Mouse (Mus musculus) c-Kit-positive CD71-positive TER-119-positive erythroid progenitor cells, embryonic 14.5 days (primary cell): ENCODE measurements at regions not wholly inside any gene's neighbourhood (a gene's known extent, or its start where the extent isn't known, plus 50 kb on each side); places are given as distances from the start of the nearest gene placed in this dataset.
"Not testable (repeated sequence)": the region's sequence is repeated elsewhere in the genome, so short reads cannot be mapped to it uniquely, and the experiment has no call there.

ENCODE experiments used
- DNase-seq: peaks from one replicate; pipeline ENCODE4 v3.0.0-alpha.2; 2013; ENCODE audit warnings: low spot score

DNA sequence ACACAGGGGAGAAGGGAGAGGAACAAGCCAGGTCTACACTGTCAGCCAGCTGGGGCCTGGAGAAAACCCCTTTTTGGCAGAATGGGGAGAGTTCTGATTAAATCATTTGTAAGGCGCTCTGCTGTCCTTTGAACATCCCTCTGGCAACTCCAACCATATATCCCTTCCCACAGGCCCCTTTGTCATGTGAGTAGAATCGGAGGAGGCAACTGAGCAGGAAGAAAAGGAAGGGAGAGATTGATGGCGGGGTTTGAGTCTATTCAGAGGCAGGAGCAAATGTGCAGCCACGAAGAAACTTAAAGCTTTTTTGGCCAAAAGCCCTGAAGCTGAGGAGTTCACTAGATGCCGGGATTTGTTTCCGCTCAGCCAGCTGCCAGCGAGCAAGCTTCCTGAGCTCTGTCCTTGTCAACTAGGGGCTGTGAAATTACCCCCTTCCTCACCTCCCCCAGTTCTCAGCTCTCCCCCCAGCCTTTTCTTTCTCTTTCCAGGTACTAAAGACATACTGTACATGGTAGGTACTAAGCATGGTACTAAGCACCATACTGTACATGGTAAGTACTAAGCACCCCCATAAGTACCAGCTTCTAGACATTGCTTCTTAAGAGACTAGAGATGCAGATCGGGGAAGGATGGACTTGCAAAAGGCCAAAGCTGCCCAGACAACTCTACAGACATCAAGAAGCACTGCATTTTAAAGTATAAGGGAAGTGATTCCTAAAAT is 100.6 kb upstream of the Fam78b start:
- DNase-seq = no peak

DNA sequence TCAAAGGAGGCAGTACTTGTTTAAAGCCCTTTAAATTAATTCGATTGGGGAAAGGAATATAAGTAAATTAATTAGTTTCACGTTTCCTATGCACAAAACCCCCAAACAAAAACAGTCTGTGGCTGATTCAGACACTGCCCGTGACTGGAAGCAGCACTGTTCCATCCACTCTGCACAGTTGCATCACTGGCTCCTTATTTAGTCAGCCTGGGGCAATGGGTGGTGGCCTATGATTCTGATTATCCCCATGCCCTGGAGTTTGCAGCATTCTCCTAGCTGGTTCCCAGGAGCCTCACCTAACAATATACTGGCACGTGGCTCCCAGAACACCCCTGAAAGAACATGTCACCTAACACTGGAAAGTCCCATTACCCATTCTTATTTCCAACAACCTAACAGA is 99.6 kb upstream of the Fam78b start:
- no peak for DNase-seq

DNA sequence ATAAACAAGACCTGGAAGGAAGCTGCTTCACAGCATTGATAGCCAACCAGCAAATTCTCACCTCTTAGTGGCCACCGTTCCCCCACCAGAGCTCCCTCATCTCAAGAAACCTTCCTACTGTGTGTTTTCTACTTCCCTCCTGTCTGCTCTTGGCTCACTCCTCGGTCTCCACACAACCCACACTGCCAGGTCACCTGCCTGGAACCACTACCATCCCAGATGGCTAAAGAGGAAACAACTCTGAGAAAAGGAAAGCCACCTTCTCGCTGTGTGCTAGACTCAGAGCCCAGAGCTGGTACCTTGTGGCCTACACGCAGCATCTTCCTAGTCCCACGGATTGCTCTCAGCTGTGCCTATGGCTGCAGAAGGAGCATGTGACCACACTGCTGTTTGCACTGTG is 97.8 kb upstream of the Fam78b start:
- no peak for DNase-seq

DNA sequence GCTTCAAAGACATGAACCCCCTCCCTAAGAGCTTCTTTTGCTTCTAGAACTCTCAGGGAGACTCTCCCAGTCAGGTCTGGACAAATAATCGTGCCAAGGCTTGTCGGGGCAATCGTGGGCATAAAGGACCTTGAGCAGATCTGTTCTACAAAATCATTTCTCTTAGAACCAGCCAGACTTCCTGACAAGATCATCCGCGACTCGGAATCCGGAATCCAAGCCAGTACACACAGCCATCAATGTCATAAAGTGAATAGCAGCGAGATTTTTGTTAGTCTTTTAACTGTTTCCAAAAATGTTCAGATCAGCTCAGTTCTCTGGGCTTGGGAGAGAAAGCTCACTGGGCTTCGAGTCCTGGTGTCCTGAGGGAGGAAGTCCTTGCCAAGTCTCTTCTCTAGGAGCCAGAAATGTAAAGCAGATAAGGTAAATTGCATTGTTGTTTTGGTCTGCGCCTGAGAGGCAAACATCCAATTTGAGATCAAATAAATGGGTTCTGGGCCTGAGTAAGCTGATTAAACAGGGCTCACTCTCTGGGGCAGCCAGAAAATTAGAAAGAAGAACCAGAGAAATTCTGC is 92.9 kb upstream of the Fam78b start:
- no peak for DNase-seq

DNA sequence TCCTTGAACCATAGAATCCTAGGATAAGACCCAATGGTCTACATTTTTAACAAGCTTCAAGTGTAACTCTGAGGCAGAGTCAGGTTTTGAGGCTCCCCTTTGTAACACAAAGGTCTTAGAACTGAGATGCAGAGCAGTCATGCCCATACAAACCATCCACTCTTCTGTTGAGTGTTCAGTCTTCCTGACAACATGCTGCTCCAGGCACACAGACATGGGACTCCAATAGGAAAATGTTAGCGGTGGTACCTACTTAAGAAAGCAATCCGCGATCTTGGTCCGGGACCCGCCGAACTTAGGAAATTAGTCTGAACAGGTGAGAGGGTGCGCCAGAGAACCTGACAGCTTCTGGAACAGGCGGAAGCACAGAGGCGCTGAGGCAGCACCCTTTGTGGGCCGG is 89.0 kb upstream of the Fam78b start:
- not testable (repeated sequence) for DNase-seq

DNA sequence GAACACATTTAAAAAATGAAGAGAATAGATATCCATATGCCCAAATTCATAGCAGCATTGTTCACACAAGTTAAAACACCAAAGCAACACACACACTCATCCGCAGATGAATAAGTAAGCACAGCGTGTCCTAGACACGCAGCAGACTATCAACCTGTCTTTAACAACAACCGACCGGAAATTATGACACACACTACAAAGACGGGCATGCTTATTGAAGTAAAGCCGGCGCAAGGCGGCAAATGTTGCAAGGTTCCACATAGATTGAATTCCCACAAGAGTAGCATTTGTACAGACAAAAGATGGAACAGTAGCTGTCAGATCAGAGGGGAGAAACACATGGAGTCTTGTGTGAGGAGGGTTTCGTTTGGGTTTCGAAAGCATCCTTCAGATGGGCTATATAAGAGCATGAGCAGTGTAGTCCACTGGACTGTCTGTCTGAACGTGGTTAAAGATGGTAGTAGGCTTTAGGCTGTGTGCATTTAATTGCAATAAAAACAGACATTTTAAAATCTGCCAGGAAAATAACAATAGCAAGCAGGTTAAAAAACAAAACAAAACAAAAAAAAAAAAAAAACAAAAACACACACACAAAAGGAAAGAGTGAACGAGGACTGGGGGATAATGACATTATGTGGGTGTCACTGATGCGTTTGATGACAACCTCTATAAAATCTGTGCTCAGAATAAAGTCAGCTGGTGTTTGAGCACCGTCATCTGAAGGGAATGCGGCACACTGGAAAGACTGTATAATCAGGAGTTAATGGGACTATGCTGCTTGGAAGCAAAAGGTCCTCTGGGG is 78.1 kb upstream of the Fam78b start:
- no peak for DNase-seq

DNA sequence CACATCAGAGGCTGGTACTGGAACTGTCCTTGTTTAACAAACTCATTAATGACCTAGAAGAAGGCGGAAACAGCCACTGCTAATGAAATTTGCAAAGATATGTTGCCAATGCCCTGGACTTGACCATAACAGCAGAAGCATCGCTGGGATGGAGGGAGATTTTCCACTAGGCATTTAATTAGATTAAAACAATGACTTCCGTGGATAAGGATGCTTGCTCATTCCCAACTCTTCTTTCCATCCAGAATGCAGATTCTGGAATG is 77.6 kb upstream of the Fam78b start:
- DNase-seq = no peak

DNA sequence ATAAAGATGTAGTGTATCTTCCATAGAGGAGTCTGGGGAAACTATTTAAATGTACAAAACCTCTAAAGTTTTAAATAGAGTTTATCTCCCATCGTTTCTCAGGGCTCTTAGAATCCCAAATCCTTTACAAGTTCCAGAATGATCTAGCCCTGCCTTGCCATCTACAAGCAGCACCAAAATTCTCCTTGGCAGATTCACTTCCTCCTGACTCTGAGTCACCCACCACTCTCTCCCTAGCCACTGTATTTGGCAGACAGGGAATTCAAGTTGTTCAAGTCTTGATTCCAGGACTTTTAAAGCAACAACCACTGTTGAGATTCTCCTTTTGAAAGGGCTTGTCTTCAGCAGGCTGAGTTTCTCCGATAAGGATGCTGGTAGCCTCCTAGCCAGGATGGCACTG is 77.1 kb upstream of the Fam78b start:
- DNase-seq = no peak

DNA sequence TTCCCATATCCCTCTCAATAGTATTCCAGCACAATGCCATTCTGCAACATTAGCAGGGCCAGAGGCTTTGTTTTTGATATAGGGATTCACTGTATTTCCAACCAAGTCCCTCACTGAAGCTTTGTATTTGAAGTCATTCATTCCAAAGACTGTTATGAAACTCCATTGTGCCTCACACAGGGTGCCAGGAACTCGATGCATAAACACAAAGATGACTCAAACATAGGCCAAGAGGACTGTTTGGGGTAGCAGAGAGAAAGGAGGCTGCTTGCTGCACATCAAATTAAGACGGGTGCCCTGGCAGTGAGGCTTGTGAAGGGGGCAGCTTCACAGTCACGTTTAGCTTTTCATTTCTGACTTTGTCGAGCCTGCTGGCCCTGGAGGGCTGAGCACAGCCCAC is 75.1 kb upstream of the Fam78b start:
- no peak for DNase-seq

DNA sequence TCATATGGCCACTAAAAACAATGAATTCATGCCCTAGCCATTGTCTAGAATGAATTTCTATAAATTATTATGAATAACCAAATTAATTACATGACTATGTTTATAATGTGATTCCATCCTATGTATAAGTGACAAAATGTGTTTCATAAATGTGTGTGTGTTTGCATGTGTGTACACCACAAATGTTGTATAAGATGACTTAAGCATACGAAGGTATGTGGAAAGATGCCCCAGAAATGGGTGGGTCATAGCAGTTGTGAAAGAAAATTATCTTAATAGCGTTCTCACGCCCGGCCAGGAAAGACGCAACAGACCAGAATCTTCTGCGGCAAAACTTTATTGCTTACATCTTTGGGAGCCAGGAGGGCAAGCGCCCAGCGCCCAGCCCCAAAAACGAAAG is 61.5 kb upstream of the Fam78b start:
- not testable (repeated sequence) for DNase-seq

DNA sequence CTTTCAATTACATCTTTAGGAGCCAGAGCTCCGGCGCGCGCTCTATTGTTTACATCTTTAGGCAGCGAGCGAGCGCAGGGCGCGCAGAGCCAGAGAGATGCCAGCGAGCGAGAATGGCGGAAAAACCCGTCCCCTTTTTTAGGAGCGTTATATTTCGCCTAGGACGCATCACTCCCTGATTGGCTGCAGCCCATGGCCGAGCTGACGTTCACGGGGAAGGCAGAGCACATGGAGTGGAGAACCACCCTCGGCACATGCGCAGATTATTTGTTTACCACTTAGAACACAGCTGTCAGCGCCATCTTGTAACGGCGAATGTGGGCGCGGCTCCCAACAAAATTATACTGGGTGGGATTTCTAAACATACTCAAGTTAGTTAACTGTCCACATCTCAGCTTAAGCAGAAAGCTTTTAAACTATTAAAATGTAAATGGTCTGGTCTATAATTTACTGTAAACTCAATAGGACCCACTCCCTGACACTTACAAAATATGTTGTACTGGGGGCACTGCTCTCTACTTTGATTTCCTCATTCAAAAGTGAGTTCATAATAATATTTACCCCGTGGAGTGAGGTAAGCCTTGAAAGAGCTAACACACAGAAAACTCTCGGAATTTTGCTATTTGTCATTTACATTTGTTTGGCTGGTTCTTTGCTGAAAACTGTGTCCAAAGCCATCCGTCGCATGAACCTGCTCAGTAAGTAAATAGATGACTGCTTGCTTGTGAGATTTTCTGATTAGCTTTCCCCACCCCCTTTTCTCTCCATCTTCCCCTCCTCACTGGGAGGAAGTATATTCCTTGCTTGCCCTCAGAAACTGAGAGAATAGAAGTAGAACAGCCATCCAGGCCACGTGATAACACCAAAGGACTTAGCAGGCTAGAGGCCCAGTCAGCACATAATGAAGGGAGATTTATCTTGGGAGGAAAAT is 60.8 kb upstream of the Fam78b start:
- DNase-seq = not testable (repeated sequence)

DNA sequence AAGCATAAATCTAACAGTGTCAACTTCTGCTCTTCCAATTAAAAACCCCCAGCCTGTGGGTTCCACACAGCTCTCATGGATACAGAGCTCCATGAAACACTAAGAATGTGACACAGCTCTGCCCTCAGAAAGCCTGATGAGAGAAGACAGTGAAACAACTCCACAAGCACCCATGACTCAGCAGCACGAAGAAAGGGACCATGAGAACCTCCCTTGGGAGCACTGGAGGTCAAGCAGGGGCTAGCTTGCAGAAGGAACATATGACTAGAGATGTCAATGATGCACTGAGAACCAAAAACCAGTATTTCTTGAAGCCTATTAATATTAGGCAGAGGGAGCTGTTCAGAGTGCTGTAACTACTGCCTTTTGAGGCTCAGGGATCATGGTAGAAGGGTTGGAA is 59.0 kb upstream of the Fam78b start:
- DNase-seq = no peak

DNA sequence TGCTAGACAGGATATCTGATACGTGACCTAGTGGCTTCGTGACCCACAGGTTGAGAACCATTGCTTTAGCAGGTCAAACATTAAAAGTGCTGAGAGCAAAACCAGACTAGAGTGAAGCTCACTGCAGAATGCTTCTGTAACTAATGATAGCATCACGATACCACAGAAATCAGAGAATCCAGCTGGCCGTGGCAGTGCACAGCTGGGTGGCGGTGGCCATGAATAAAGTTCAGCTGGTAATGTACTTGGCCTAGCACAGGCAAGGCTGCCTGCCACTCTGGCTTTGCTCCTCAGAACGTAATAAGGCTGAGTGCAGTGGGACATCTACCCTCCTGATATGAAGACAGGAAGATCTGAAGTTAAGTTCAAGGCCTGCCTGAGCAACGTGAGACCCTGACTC is 56.7 kb upstream of the Fam78b start:
- DNase-seq = no peak

DNA sequence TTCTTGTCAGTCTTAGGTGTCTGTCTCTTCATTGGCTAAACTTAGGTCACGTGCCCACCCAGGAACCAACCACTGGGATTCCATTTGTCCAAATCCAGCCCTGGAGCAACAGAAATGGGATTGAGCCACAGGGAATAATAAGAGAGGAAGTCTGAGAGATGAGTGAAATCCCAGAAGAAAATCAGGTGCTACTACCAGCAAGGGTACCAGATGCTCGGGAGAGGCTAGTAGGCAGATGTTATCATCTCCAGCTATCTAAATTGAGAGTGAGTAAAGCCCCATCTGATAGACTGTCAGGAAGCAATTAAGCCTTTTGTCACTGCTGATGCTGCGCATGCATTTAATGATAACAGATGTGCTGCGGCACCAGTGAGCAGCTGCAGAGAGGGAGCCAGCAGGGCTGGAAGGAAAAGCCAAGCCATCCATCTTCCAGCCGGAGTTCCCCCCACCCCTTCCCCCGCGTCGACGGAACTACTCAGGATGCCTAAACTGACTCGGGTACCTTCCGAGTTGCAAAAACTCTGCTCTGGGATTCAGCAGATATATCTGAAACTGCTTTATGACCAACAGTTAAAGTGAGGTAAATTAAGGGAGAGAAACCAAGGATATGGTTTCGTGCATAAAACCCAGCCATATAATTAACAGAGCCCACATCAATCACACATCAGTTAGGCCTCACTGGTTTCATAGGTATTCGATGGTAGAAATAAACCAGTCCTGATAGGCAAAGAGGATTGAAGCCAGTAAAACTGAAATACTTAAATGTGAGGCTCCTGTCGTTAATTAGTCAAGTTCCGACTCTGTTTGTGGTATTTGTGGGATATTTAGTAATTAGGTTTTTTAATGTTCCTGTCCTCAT is 53.1 kb upstream of the Fam78b start:
- no peak for DNase-seq
